Mouse (Mus musculus): ENCODE results near the gene Sema3b. TPM values are rescaled to one million over a fixed set of nuclear protein-coding genes. Genes with fewer than 3 reads are reported as not detected.

Gene Sema3b
- 2.4 and 4.3 TPM in 2 replicates for polyA plus RNA-seq (2012; rRNA removed)

GRCm38 (mm10) chr9:107608741-107609432, at the start of gene Sema3b:
TSS of gene Sema3b (minus strand) at chr9:107609229.
- no peak within 1 kb of the TSS for H3K27ac ChIP-seq (ENCODE audit: insufficient read depth, low read length)

DNA sequence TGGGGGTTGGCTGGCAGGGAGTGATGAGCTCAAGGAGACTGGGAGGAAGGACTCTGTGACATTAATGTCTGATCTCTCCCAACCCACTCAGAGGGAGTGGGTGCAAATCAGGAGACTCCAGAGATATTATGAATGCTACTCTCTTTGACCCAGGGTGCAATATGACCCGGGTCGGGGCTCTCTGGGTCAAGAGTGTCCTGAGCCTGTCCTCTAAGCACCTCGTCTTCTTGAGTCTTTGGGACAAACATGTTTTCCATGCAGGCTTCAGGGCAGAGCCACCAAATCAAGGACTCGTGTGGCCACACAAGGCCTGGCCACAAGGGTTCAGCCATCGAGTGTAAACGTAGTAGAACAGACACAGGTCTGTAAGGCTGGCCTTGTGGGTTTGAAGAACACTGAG, 49.1 kb upstream of the Sema3b start:
- H3K4me1 ChIP-seq (ENCODE audit: control insufficient read depth, insufficient read depth, low read length), result peaks cover 2% of the 10 kb centered on the region; the same call in 1 of the 2 replicates
- no peak overlapping the region for H3K4me3 ChIP-seq (ENCODE audit: insufficient read depth, low read length)
- no peak overlapping the region for H3K27ac ChIP-seq (ENCODE audit: insufficient read depth, low read length)
- TF ChIP-seq CTCF (IDR thresholded peaks at IDR 0.05; ENCODE audit: extremely low read depth, insufficient read depth, low read length) (no peak), POLR2A (IDR thresholded peaks at IDR 0.05; ENCODE audit: extremely low read depth, insufficient read depth, low read length) (no peak)

More at GRCm38 (mm10) chr9:107608741-107609432, at the start of gene Sema3b:
- Histone ChIP-seq H3K4me3 (ENCODE audit: insufficient read depth, low read length) (no peak within 1 kb of the TSS), H3K4me1 (ENCODE audit: control insufficient read depth, insufficient read depth, low read length) (0 out of 2 replicates have a peak, but pooled peaks cover 5% of the 10 kb centered on the region)
- TF ChIP-seq CTCF (IDR thresholded peaks at IDR 0.05; ENCODE audit: extremely low read depth, insufficient read depth, low read length) (no peak), POLR2A (IDR thresholded peaks at IDR 0.05; ENCODE audit: extremely low read depth, insufficient read depth, low read length) (no peak)

GRCm38 (mm10) chr9:107657144-107657543, 48.1 kb upstream of the Sema3b start:
- Histone ChIP-seq H3K27ac (ENCODE audit: insufficient read depth, low read length) (no peak overlapping the region), H3K4me3 (ENCODE audit: insufficient read depth, low read length) (no peak overlapping the region), H3K4me1 (ENCODE audit: control insufficient read depth, insufficient read depth, low read length) (peaks cover 2% of the 10 kb centered on the region; the same call in 1 of the 2 replicates)
- TF ChIP-seq CTCF (IDR thresholded peaks at IDR 0.05; ENCODE audit: extremely low read depth, insufficient read depth, low read length) (no peak), POLR2A (IDR thresholded peaks at IDR 0.05; ENCODE audit: extremely low read depth, insufficient read depth, low read length) (no peak)

DNA sequence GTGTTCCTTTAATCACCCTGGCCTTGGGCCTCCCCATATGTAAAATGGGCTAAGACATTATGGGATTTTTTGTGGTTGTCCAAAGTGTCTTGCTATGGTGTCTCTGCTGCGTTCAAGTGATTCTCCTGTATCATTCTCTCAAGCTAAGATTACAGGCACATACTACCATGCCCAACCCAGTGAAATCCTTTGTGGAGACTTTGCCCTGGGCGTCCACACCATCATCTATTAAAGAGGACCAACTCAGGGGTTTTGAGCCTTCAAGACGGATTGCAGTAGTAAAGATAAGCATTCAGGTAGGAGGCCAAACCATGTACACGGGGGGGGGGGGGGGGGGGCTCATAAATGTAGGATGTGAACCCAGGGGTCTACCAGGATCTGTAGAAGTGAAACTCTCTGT, 45.6 kb upstream of the Sema3b start:
- TF ChIP-seq CTCF (IDR thresholded peaks at IDR 0.05; ENCODE audit: extremely low read depth, insufficient read depth, low read length) (no peak), POLR2A (IDR thresholded peaks at IDR 0.05; ENCODE audit: extremely low read depth, insufficient read depth, low read length) (no peak)
- Histone ChIP-seq H3K27ac (ENCODE audit: insufficient read depth, low read length) (no peak overlapping the region), H3K4me3 (ENCODE audit: insufficient read depth, low read length) (no peak overlapping the region), H3K4me1 (ENCODE audit: control insufficient read depth, insufficient read depth, low read length) (peaks cover 2% of the 10 kb centered on the region; the same call in 1 of the 2 replicates)

- H3K4me1 ChIP-seq (ENCODE audit: control insufficient read depth, insufficient read depth, low read length), result no peaks in the 10 kb centered on the region
- TF ChIP-seq CTCF (IDR thresholded peaks at IDR 0.05; ENCODE audit: extremely low read depth, insufficient read depth, low read length) (no peak), POLR2A (IDR thresholded peaks at IDR 0.05; ENCODE audit: extremely low read depth, insufficient read depth, low read length) (no peak)
- no peak overlapping the region for H3K27ac ChIP-seq (ENCODE audit: insufficient read depth, low read length)
- H3K4me3 ChIP-seq (ENCODE audit: insufficient read depth, low read length), result no peak overlapping the region
These were observed 44.4 kb upstream of the Sema3b start for GRCm38 (mm10) chr9:107653474-107653873.

DNA sequence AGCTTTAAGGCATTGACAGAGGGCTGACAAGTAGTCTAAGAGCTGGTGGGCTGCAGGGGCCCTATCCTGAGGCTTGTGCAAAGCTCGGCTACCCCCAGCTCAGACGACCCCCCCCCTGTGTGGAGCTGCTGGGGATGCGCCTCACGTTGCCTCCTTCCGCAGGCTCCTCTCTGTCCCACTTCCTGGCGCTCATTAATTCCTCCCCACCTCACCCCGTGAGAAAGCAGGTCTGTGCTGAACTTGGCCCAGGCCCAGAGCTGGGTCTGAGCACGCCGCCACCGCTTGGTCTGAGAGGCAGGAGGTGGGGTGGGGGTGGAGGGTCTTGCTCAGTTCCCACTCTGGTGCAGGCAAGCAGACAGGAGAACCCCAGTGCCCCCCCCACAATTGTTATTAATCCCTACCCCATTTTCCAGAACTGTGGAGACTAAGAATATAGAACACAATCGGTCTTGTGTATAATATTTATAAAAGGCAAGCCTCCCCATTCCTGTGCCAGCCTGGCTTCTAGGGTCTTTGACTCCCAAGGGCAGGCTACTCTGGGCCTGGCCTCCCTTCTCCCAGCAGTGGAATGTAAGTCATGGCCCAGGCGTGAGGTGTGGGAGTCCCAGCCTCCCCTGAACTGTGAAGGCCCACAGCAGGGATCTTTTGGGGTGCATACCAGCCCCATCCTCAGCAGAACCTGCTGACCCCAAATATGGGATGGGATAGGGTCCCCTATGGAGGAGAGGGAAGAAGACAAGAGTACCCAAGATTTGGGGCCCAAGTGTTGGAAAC, 41.9 kb upstream of the Sema3b start:
- Histone ChIP-seq H3K4me3 (ENCODE audit: insufficient read depth, low read length) (no peak overlapping the region), H3K4me1 (ENCODE audit: control insufficient read depth, insufficient read depth, low read length) (no peaks in the 10 kb centered on the region), H3K27ac (ENCODE audit: insufficient read depth, low read length) (peak overlapping the region; percentile 54)
- no peak for TF ChIP-seq CTCF (IDR thresholded peaks at IDR 0.05; ENCODE audit: extremely low read depth, insufficient read depth, low read length)
- no peak for TF ChIP-seq POLR2A (IDR thresholded peaks at IDR 0.05; ENCODE audit: extremely low read depth, insufficient read depth, low read length)

GRCm38 (mm10) chr9:107650225-107650624, 41.2 kb upstream of the Sema3b start:
- Histone ChIP-seq H3K27ac (ENCODE audit: insufficient read depth, low read length) (no peak overlapping the region), H3K4me3 (ENCODE audit: insufficient read depth, low read length) (no peak overlapping the region), H3K4me1 (ENCODE audit: control insufficient read depth, insufficient read depth, low read length) (no peaks in the 10 kb centered on the region)
- TF ChIP-seq CTCF (IDR thresholded peaks at IDR 0.05; ENCODE audit: extremely low read depth, insufficient read depth, low read length) (no peak), POLR2A (IDR thresholded peaks at IDR 0.05; ENCODE audit: extremely low read depth, insufficient read depth, low read length) (no peak)

DNA sequence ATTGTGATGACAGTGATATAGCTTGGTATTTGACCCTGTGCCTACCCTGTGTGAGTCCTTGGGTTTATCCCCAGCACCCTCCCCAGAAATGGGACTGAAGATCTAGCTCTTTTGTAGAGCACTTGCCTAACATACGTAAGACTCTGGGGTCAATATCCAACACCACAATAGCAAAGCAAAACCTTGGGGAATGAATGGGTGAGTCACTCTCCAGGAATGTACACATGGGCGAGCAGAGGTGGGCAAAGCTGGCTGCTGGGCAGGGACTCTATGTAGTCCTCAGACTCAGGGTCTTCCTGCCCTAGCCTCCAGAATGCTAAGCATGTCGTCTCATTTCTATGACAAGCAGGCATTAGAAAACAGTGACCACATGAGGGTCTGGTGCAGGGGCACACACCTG, 39.7 kb upstream of the Sema3b start:
- no peak for TF ChIP-seq CTCF (IDR thresholded peaks at IDR 0.05; ENCODE audit: extremely low read depth, insufficient read depth, low read length)
- no peak for TF ChIP-seq POLR2A (IDR thresholded peaks at IDR 0.05; ENCODE audit: extremely low read depth, insufficient read depth, low read length)
- Histone ChIP-seq H3K4me1 (ENCODE audit: control insufficient read depth, insufficient read depth, low read length) (no peaks in the 10 kb centered on the region), H3K4me3 (ENCODE audit: insufficient read depth, low read length) (no peak overlapping the region), H3K27ac (ENCODE audit: insufficient read depth, low read length) (no peak overlapping the region)

DNA sequence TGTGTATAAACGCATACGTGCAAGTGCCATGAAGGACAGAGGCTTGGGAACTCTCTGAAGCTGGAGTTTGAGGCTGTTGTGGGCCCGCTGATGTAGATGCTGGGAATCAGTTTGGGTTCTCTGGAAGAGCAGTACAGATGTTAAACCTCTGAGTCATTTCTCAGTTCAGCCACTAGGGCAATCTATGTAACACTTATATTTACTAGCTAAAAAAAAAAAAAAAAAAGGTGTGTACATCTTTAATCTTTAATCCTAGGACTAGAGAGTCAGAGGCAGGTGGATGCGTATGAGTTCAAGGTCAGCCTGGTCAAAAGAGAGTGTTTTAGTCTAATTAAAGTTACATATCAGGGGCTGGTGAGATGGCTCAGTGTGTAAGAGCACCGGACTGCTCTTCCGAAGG, 37.9 kb upstream of the Sema3b start:
- Histone ChIP-seq H3K27ac (ENCODE audit: insufficient read depth, low read length) (no peak overlapping the region), H3K4me1 (ENCODE audit: control insufficient read depth, insufficient read depth, low read length) (no peaks in the 10 kb centered on the region), H3K4me3 (ENCODE audit: insufficient read depth, low read length) (no peak overlapping the region)
- TF ChIP-seq POLR2A (IDR thresholded peaks at IDR 0.05; ENCODE audit: extremely low read depth, insufficient read depth, low read length) (no peak), CTCF (IDR thresholded peaks at IDR 0.05; ENCODE audit: extremely low read depth, insufficient read depth, low read length) (no peak)

All from cortical plate, adult 2 months (tissue).